Mouse (Mus musculus) left cerebral cortex, adult 11 months (tissue): ENCODE measurements around the gene Kng1.
A peak's percentile ranks its signal among the peaks of the same experiment; 100 is the strongest.
"Not testable (repeated sequence)": the region's sequence is repeated elsewhere in the genome, so short reads cannot be mapped to it uniquely, and the experiment has no call there.

Experiments
- DNase-seq: peaks from one replicate; pipeline ENCODE4 v3.0.0; 2022; ENCODE audit warnings: low spot score

The Kng1 gene

GRCm38 (mm10) chr16:23094136-23094535 lies 36.5 kb downstream of the Kng1 start:
- DNase-seq: no peak

- DNase-seq: not testable (repeated sequence)
Observed at GRCm38 (mm10) chr16:23095581-23095980, 37.9 kb downstream of the Kng1 start.

GRCm38 (mm10) chr16:23096886-23097285 lies 39.2 kb downstream of the Kng1 start:
- not testable (repeated sequence) for DNase-seq

GRCm38 (mm10) chr16:23097290-23098104 lies 39.8 kb downstream of the Kng1 start:
- not testable (repeated sequence) for DNase-seq

GRCm38 (mm10) chr16:23098105-23098452 lies 40.4 kb downstream of the Kng1 start:
- not testable (repeated sequence) for DNase-seq

GRCm38 (mm10) chr16:23099632-23100031 lies 42.0 kb downstream of the Kng1 start:
- DNase-seq: no peak

- DNase-seq: no peak
Observed at GRCm38 (mm10) chr16:23100099-23100575, 42.5 kb downstream of the Kng1 start.

GRCm38 (mm10) chr16:23100613-23101012 lies 42.9 kb downstream of the Kng1 start:
- no peak for DNase-seq

GRCm38 (mm10) chr16:23102340-23103037 lies 44.8 kb downstream of the Kng1 start:
- no peak for DNase-seq

- DNase-seq: no peak
Observed at GRCm38 (mm10) chr16:23103038-23103745, 45.5 kb downstream of the Kng1 start.

- DNase-seq: no peak
Observed at GRCm38 (mm10) chr16:23103841-23104240, 46.2 kb downstream of the Kng1 start.

GRCm38 (mm10) chr16:23106121-23106520 lies 48.5 kb downstream of the Kng1 start:
- DNase-seq: no peak

GRCm38 (mm10) chr16:23107231-23107942 lies 49.7 kb downstream of the Kng1 start, which contains the start of gene Eif4a2:
Gene Eif4a2, plus strand, starts transcription at chr16:23107444.
- DNase-seq: peak; percentile 86

GRCm38 (mm10) chr16:23107946-23108759 lies 50.5 kb downstream of the Kng1 start:
- DNase-seq: peak; percentile 71

- DNase-seq: no peak
Observed at GRCm38 (mm10) chr16:23108943-23109342, 51.3 kb downstream of the Kng1 start.

- DNase-seq: no peak
Observed at GRCm38 (mm10) chr16:23109350-23110280, 52.0 kb downstream of the Kng1 start.

- no peak for DNase-seq
Observed at GRCm38 (mm10) chr16:23112348-23112747, 54.7 kb downstream of the Kng1 start.

- no peak for DNase-seq
Observed at GRCm38 (mm10) chr16:23112861-23113435, 55.3 kb downstream of the Kng1 start.

- no peak for DNase-seq
Observed at GRCm38 (mm10) chr16:23113903-23114302, 56.2 kb downstream of the Kng1 start.
